Mouse (Mus musculus) liver, embryonic 12.5 days (tissue): ENCODE measurements around the gene Adh4. TPM values are rescaled to one million over a fixed set of nuclear protein-coding genes. Genes with fewer than 3 reads are reported as not detected.

Source experiments
- ATAC-seq: fragments of 200-750 bp; cut with Nextera tagmentation; 2 replicates; pipeline ENCODE4 v1.8.0; 2017; ENCODE audit warnings: moderate number of reproducible peaks, mild to moderate bottlenecking, moderate library complexity
- H3K27ac ChIP-seq: fragments of 300-500 bp; sonication (generic); 2 replicates; pipeline ENCODE4 v1.5.1; 2016; ENCODE audit warnings: mild to moderate bottlenecking
- H3K27me3 ChIP-seq: fragments of 300-500 bp; sonication (generic); replicated peaks from 2 replicates; pipeline ENCODE4 v1.6.1; 2016; ENCODE audit warnings: mild to moderate bottlenecking, moderate library complexity
- H3K36me3 ChIP-seq: fragments of 300-500 bp; sonication (generic); 2 replicates; pipeline ENCODE4 v1.6.1; 2016; ENCODE audit warnings: mild to moderate bottlenecking, moderate library complexity
- H3K4me1 ChIP-seq: fragments of 300-500 bp; sonication (generic); 2 replicates; pipeline ENCODE4 v1.6.1; 2016
- H3K4me2 ChIP-seq: fragments of 300-500 bp; sonication (generic); 2 replicates; pipeline ENCODE4 v1.6.1; 2016; ENCODE audit warnings: mild to moderate bottlenecking, moderate library complexity
- H3K4me3 ChIP-seq: fragments of 300-500 bp; sonication (generic); 2 replicates; pipeline ENCODE4 v1.5.1; 2016; ENCODE audit warnings: mild to moderate bottlenecking, moderate library complexity
- H3K9ac ChIP-seq: fragments of 300-500 bp; sonication (generic); 2 replicates; pipeline ENCODE4 v1.6.1; 2016; ENCODE audit warnings: mild to moderate bottlenecking, moderate library complexity
- H3K9me3 ChIP-seq: fragments of 300-500 bp; sonication (generic); replicated peaks from 2 replicates; pipeline ENCODE4 v1.6.1; 2016; ENCODE audit warnings: mild to moderate bottlenecking, moderate library complexity
- WGBS: fragments of 180-500 bp; shearing (Covaris S2); methylation state at CpG from one replicate; pipeline ENCODE4 v1.1.7; 2016; ENCODE audit not compliant: insufficient replicate concordance; 5-methylcytosine and 5-hydroxymethylcytosine counted together
- polyA plus RNA-seq: library from polyadenylated mRNA; unstranded; fragments of >200 nt; fragmentation: Nextera tagmentation; extraction: Ambion mirVana; gene quantifications from 2 replicates; pipeline ENCODE4 v1.2.1, GENCODE M21; 2016

Adh4 gene
- polyA plus RNA-seq, 1 experiment from 2014 or later, result not detected

GRCm38 (mm10) chr3:138410211-138410610 lies 5.1 kb upstream of the Adh4 start:
- Histone ChIP-seq H3K9me3 (no peaks in the 10 kb centered on the region), H3K36me3 (no peaks in the 10 kb centered on the region), H3K4me2 (no peak overlapping the region), H3K4me1 (no peaks in the 10 kb centered on the region), H3K27ac (no peak overlapping the region), H3K4me3 (no peak overlapping the region), H3K27me3 (no peaks in the 10 kb centered on the region), H3K9ac (no peak overlapping the region)
- WGBS, result 67% methylated on average over 3 of the region's 3 CpGs
- no peak for ATAC-seq

- Histone ChIP-seq H3K36me3 (no peaks in the 10 kb centered on the region), H3K9ac (no peak overlapping the region), H3K4me2 (no peak overlapping the region), H3K4me3 (no peak overlapping the region), H3K27me3 (no peaks in the 10 kb centered on the region), H3K9me3 (no peaks in the 10 kb centered on the region), H3K4me1 (no peaks in the 10 kb centered on the region), H3K27ac (no peak overlapping the region)
- no peak for ATAC-seq
- 52% methylated on average over 6 of the region's 6 CpGs for WGBS
These were observed 4.1 kb downstream of the Adh4 start for GRCm38 (mm10) chr3:138419369-138419768.

GRCm38 (mm10) chr3:138420385-138420784 lies 5.1 kb downstream of the Adh4 start:
- Histone ChIP-seq H3K27me3 (no peaks in the 10 kb centered on the region), H3K4me3 (no peak overlapping the region), H3K36me3 (no peaks in the 10 kb centered on the region), H3K9ac (no peak overlapping the region), H3K27ac (no peak overlapping the region), H3K4me1 (no peaks in the 10 kb centered on the region), H3K4me2 (no peak overlapping the region), H3K9me3 (no peaks in the 10 kb centered on the region)
- ATAC-seq, result no peak
- WGBS, result 83% methylated on average over 3 of the region's 3 CpGs

GRCm38 (mm10) chr3:138423664-138424063 lies 8.4 kb downstream of the Adh4 start:
- H3K4me1 ChIP-seq, result no peaks in the 10 kb centered on the region
- WGBS, result 26% methylated on average over 2 of the region's 2 CpGs
- H3K27ac ChIP-seq, result no peak overlapping the region
- H3K9ac ChIP-seq, result no peak overlapping the region
- H3K4me3 ChIP-seq, result no peak overlapping the region
- H3K36me3 ChIP-seq, result no peaks in the 10 kb centered on the region
- H3K27me3 ChIP-seq, result no peaks in the 10 kb centered on the region
- H3K9me3 ChIP-seq, result no peaks in the 10 kb centered on the region
- no peak for ATAC-seq
- no peak overlapping the region for H3K4me2 ChIP-seq

- Histone ChIP-seq H3K36me3 (no peaks in the 10 kb centered on the region), H3K4me2 (no peak overlapping the region), H3K9me3 (no peaks in the 10 kb centered on the region), H3K4me1 (no peaks in the 10 kb centered on the region), H3K9ac (no peak overlapping the region), H3K4me3 (no peak overlapping the region), H3K27ac (no peak overlapping the region), H3K27me3 (no peaks in the 10 kb centered on the region)
- WGBS, result 55% methylated on average over 4 of the region's 4 CpGs
- ATAC-seq, result no peak
These were observed 9.0 kb downstream of the Adh4 start for GRCm38 (mm10) chr3:138424247-138424646.

GRCm38 (mm10) chr3:138430360-138430976 lies 15.2 kb downstream of the Adh4 start:
- Histone ChIP-seq H3K27me3 (no peaks in the 10 kb centered on the region), H3K4me1 (no peaks in the 10 kb centered on the region), H3K4me2 (no peak overlapping the region), H3K9me3 (no peaks in the 10 kb centered on the region), H3K9ac (no peak overlapping the region), H3K27ac (no peak overlapping the region), H3K4me3 (no peak overlapping the region), H3K36me3 (no peaks in the 10 kb centered on the region)
- 68% methylated on average over 6 of the region's 6 CpGs for WGBS
- ATAC-seq, result no peak

GRCm38 (mm10) chr3:138431835-138432234 lies 16.6 kb downstream of the Adh4 start:
- H3K9ac ChIP-seq, result no peak overlapping the region
- no peak overlapping the region for H3K27ac ChIP-seq
- H3K4me1 ChIP-seq, result no peaks in the 10 kb centered on the region
- H3K36me3 ChIP-seq, result no peaks in the 10 kb centered on the region
- H3K4me3 ChIP-seq, result no peak overlapping the region
- H3K4me2 ChIP-seq, result no peak overlapping the region
- WGBS, result 50% methylated on average over 2 of the region's 2 CpGs
- H3K27me3 ChIP-seq, result no peaks in the 10 kb centered on the region
- no peak for ATAC-seq
- H3K9me3 ChIP-seq, result 0 out of 2 replicates have a peak, but pooled peaks cover 3% of the 10 kb centered on the region

GRCm38 (mm10) chr3:138438716-138439115 lies 23.4 kb downstream of the Adh4 start:
- no peak overlapping the region for H3K27ac ChIP-seq
- WGBS, result 70% methylated on average over 3 of the region's 3 CpGs
- no peak for ATAC-seq
- no peak overlapping the region for H3K4me3 ChIP-seq
- no peaks in the 10 kb centered on the region for H3K27me3 ChIP-seq
- H3K4me1 ChIP-seq, result peaks cover 9% of the 10 kb centered on the region
- no peaks in the 10 kb centered on the region for H3K36me3 ChIP-seq
- H3K9me3 ChIP-seq, result 0 out of 2 replicates have a peak, but pooled peaks cover 3% of the 10 kb centered on the region
- H3K4me2 ChIP-seq, result no peak overlapping the region
- H3K9ac ChIP-seq, result no peak overlapping the region

GRCm38 (mm10) chr3:138442203-138442602 lies 26.9 kb downstream of the Adh4 start:
- no peak for ATAC-seq
- WGBS, result 4% methylated on average over 9 of the region's 9 CpGs
- Histone ChIP-seq H3K4me2 (peak overlapping the region; percentile 95), H3K27ac (peak overlapping the region; percentile 68), H3K4me1 (peaks cover 15% of the 10 kb centered on the region), H3K27me3 (no peaks in the 10 kb centered on the region), H3K36me3 (peaks cover 24% of the 10 kb centered on the region), H3K9ac (peak overlapping the region; percentile 86), H3K4me3 (peak overlapping the region; percentile 88), H3K9me3 (no peaks in the 10 kb centered on the region)

- ATAC-seq, result peak; percentile 99
- WGBS, result under 1% methylated on average over 86 of the region's 86 CpGs
- Histone ChIP-seq H3K27me3 (no peaks in the 10 kb centered on the region), H3K4me3 (peak within 1 kb of the TSS; percentile 88), H3K9ac (peak within 1 kb of the TSS; percentile 86), H3K27ac (peak within 1 kb of the TSS; percentile 74), H3K9me3 (no peaks in the 10 kb centered on the region), H3K4me2 (peak within 1 kb of the TSS; percentile 95), H3K4me1 (peaks cover 15% of the 10 kb centered on the region), H3K36me3 (peaks cover 28% of the 10 kb centered on the region)
These were observed 27.6 kb downstream of the Adh4 start, which contains the start of gene Adh5 for GRCm38 (mm10) chr3:138442612-138443464. TSS of gene Adh5 (plus strand) at chr3:138443093.

GRCm38 (mm10) chr3:138443465-138443771 lies 28.2 kb downstream of the Adh4 start:
- Histone ChIP-seq H3K4me3 (peak overlapping the region; percentile 88), H3K9ac (peak overlapping the region; percentile 86), H3K27ac (peak overlapping the region; percentile 74; the same call in 1 of the 2 replicates), H3K9me3 (no peaks in the 10 kb centered on the region), H3K36me3 (peaks cover 34% of the 10 kb centered on the region), H3K4me2 (peak overlapping the region; percentile 95), H3K27me3 (no peaks in the 10 kb centered on the region), H3K4me1 (peaks cover 15% of the 10 kb centered on the region)
- no peak for ATAC-seq
- 3% methylated on average over 9 of the region's 9 CpGs for WGBS

- peaks cover 7% of the 10 kb centered on the region for H3K4me1 ChIP-seq
- 71% methylated on average over 12 of the region's 12 CpGs for WGBS
- peaks cover 79% of the 10 kb centered on the region for H3K36me3 ChIP-seq
- H3K27ac ChIP-seq, result no peak overlapping the region
- no peaks in the 10 kb centered on the region for H3K27me3 ChIP-seq
- no peak overlapping the region for H3K4me2 ChIP-seq
- H3K9ac ChIP-seq, result no peak overlapping the region
- H3K9me3 ChIP-seq, result no peaks in the 10 kb centered on the region
- no peak overlapping the region for H3K4me3 ChIP-seq
- ATAC-seq, result no peak
These were observed 33.0 kb downstream of the Adh4 start for GRCm38 (mm10) chr3:138448077-138448860.
